ENCODE assay signal across 8 mouse cellular contexts in the genomic region with DNA sequence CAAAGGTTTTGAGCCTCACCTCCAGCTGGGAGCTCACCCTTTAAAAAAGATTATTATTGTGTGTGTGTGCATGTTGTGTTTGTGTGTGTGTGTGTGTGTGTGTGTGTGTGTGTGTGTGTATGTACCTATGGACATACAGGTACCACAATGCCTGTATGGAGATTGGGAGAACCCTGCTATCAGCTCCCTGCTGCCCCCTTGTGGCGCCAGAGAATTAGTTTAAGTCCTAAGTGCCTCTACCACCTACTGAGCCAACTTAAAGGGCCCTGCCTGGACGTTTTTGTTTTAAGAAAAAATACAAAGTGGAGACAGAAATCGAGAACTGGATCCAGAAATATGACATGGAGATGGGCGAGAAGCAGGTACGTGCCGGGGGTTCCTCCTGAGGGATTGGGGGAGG. TPM values are rescaled to one million over a fixed set of nuclear protein-coding genes. Genes with fewer than 3 reads are reported as not detected.
A peak's percentile ranks its signal among the peaks of the same experiment; 100 is the strongest.
DNase-seq lines count a peak whose midpoint lies in the region; ATAC-seq and TF ChIP-seq lines count a peak whose summit lies in the region.

No protein-coding gene starts in this region.

- peak; percentile 68 for TF ChIP-seq CTCF in E14TG2a.4 (conservative IDR thresholded peaks at IDR 0.05; ENCODE audit: low read length)
- peak; percentile 72 for TF ChIP-seq CTCF in heart, postnatal 0 days (IDR thresholded peaks at IDR 0.05; ENCODE audit: low read depth)

- WGBS in forebrain, embryonic 10.5 days: 0% methylated on average over 6 of the region's 6 CpGs
- 3% methylated on average over 6 of the region's 6 CpGs for WGBS in heart, postnatal 0 days
- 3% methylated on average over 6 of the region's 6 CpGs for whole genome bisulfite sequencing in lung, embryonic 15.5 days

- DNase-seq in forebrain, embryonic 10.5 days (ENCODE audit: extremely low spot score, low spot score): peak; percentile 80
- peak; percentile 55 for DNase-seq in heart, postnatal 0 days (ENCODE audit: low spot score)
- peak; percentile 89 to 96 for DNase-seq in kidney, postnatal 25 days
- peak; percentile 82 for DNase-seq in ovary, postnatal 14 days (ENCODE audit: low spot score)
- DNase-seq in thymus, postnatal 0 days (ENCODE audit: low spot score): peak; percentile 87

- no peaks in the 10 kb centered on the region for H3K27me3 ChIP-seq in E14TG2a.4 (ENCODE audit: insufficient read depth, low read length)
- H3K27me3 ChIP-seq in forebrain, embryonic 10.5 days (ENCODE audit: poor library complexity, severe bottlenecking): peaks cover 7% of the 10 kb centered on the region; the same call in 1 of the 2 replicates
- H3K27me3 ChIP-seq in heart, postnatal 0 days (ENCODE audit: control insufficient read depth, insufficient read depth, low read length): peaks cover 7% of the 10 kb centered on the region; the same call in 1 of the 2 replicates
- no peaks in the 10 kb centered on the region for H3K27me3 ChIP-seq in lung, embryonic 15.5 days

- no peak for ATAC-seq in heart, postnatal 0 days (ENCODE audit: insufficient read depth, low read depth)
- no peak for ATAC-seq in lung, embryonic 15.5 days (ENCODE audit: borderline replicate concordance, extremely low read depth, low FRiP score, low TSS enrichment)

- H3K27ac ChIP-seq in brown adipose tissue, adult 24 weeks (replicated peaks; ENCODE audit: low read depth, low read length): no peak overlapping the region
- H3K27ac ChIP-seq in forebrain, embryonic 10.5 days: peak overlapping the region; percentile 81
- H3K27ac ChIP-seq in heart, postnatal 0 days (ENCODE audit: low read depth): no peak overlapping the region
- H3K27ac ChIP-seq in lung, embryonic 15.5 days: no peak overlapping the region

- no peak for TF ChIP-seq EP300 in heart, postnatal 0 days (IDR thresholded peaks at IDR 0.05; ENCODE audit: low read depth)

- H3K4me2 ChIP-seq in heart, postnatal 0 days (ENCODE audit: low read depth, low read length): peak overlapping the region; percentile 58
- H3K4me2 ChIP-seq in lung, embryonic 15.5 days: peak overlapping the region; percentile 66

- peaks cover 73% of the 10 kb centered on the region for H3K4me1 ChIP-seq in E14TG2a.4 (replicated peaks; ENCODE audit: low read depth, low read length)
- no peaks in the 10 kb centered on the region for H3K4me1 ChIP-seq in brown adipose tissue, adult 24 weeks (ENCODE audit: control insufficient read depth, insufficient read depth, insufficient read length, low read length)
- peaks cover 30% of the 10 kb centered on the region for H3K4me1 ChIP-seq in forebrain, embryonic 10.5 days
- H3K4me1 ChIP-seq in heart, postnatal 0 days (ENCODE audit: control insufficient read depth, insufficient read depth): 0 out of 2 replicates have a peak, but pooled peaks cover 12% of the 10 kb centered on the region
- peaks cover 6% of the 10 kb centered on the region for H3K4me1 ChIP-seq in lung, embryonic 15.5 days

- H3K9ac ChIP-seq in heart, postnatal 0 days (replicated peaks; ENCODE audit: low read depth, low read length): no peak overlapping the region
- H3K9ac ChIP-seq in lung, embryonic 15.5 days: 0 out of 2 replicates have a peak overlapping the region, but pooled peaks have one; percentile 34

- peaks cover 28% of the 10 kb centered on the region for H3K36me3 ChIP-seq in E14TG2a.4 (ENCODE audit: insufficient read depth, low read length)
- H3K36me3 ChIP-seq in forebrain, embryonic 10.5 days (replicated peaks): peaks cover 27% of the 10 kb centered on the region
- no peaks in the 10 kb centered on the region for H3K36me3 ChIP-seq in heart, postnatal 0 days (replicated peaks; ENCODE audit: control insufficient read depth, insufficient read depth, low read length)
- no peaks in the 10 kb centered on the region for H3K36me3 ChIP-seq in lung, embryonic 15.5 days

- peak overlapping the region; percentile 72 for H3K4me3 ChIP-seq in E14TG2a.4 (replicated peaks; ENCODE audit: low read length)
- peak overlapping the region; percentile 33 for H3K4me3 ChIP-seq in brown adipose tissue, adult 24 weeks (ENCODE audit: insufficient read depth, low read depth, low read length)
- H3K4me3 ChIP-seq in forebrain, embryonic 10.5 days: peak overlapping the region; percentile 51
- H3K4me3 ChIP-seq in heart, postnatal 0 days (ENCODE audit: low read depth, low read length): peak overlapping the region; percentile 20
- peak overlapping the region; percentile 31 for H3K4me3 ChIP-seq in lung, embryonic 15.5 days

- no peaks in the 10 kb centered on the region for H3K9me3 ChIP-seq in E14TG2a.4 (ENCODE audit: low read length)
- H3K9me3 ChIP-seq in forebrain, embryonic 10.5 days: no peaks in the 10 kb centered on the region
- H3K9me3 ChIP-seq in heart, postnatal 0 days (replicated peaks; ENCODE audit: control insufficient read depth, low read length): no peaks in the 10 kb centered on the region
- no peaks in the 10 kb centered on the region for H3K9me3 ChIP-seq in lung, embryonic 15.5 days

RNA-seq across cellular contexts. Expression of gene Rita1, which starts 7.5 kb away (rescaled TPM):
- 11.3 and 15.3 TPM in 2 replicates for polyA plus RNA-seq in brown adipose tissue, adult 24 weeks (2012; ENCODE audit: insufficient read depth, insufficient read length, missing spikeins)
- polyA plus RNA-seq in forebrain, embryonic 10.5 days (2016; fragmentation: Nextera tagmentation; extraction: Ambion mirVana): 16.5 and 17.8 TPM in 2 replicates
- 20.2 and 24.5 TPM in 2 replicates for total RNA-seq in heart, postnatal 0 days (2014; rRNA removed; ENCODE audit: low replicate concordance)
- polyA plus RNA-seq in heart, postnatal 0 days (2015; fragmentation: Nextera tagmentation; extraction: Ambion mirVana): 15.7 and 16.3 TPM in 2 replicates
- polyA plus RNA-seq in lung, embryonic 15.5 days (2015; fragmentation: Nextera tagmentation; extraction: Ambion mirVana): 11.1 and 11.6 TPM in 2 replicates
- 10.7 TPM in 2 replicates for polyA plus RNA-seq in thymus, postnatal 0 days (2015; fragmentation: Nextera tagmentation; extraction: Ambion mirVana)

RNA-seq across cellular contexts. Expression of gene Ddx54, which starts 7.7 kb away (rescaled TPM):
- polyA plus RNA-seq in brown adipose tissue, adult 24 weeks (2012; ENCODE audit: insufficient read depth, insufficient read length, missing spikeins): 10.3 and 13.0 TPM in 2 replicates
- 63.3 and 64.1 TPM in 2 replicates for polyA plus RNA-seq in forebrain, embryonic 10.5 days (2016; fragmentation: Nextera tagmentation; extraction: Ambion mirVana)
- total RNA-seq in heart, postnatal 0 days (2014; rRNA removed; ENCODE audit: low replicate concordance): 23.0 and 24.1 TPM in 2 replicates
- polyA plus RNA-seq in heart, postnatal 0 days (2015; fragmentation: Nextera tagmentation; extraction: Ambion mirVana): 17.1 and 18.2 TPM in 2 replicates
- 37.8 and 41.1 TPM in 2 replicates for polyA plus RNA-seq in lung, embryonic 15.5 days (2015; fragmentation: Nextera tagmentation; extraction: Ambion mirVana)
- 106 and 108 TPM in 2 replicates for polyA plus RNA-seq in thymus, postnatal 0 days (2015; fragmentation: Nextera tagmentation; extraction: Ambion mirVana)

RNA-seq across cellular contexts. Expression of gene Iqcd, which starts 16.0 kb away (rescaled TPM):
- not detected in 2 replicates for polyA plus RNA-seq in brown adipose tissue, adult 24 weeks (2012; ENCODE audit: insufficient read depth, insufficient read length, missing spikeins)
- 0.37 and 0.84 TPM in 2 replicates for polyA plus RNA-seq in forebrain, embryonic 10.5 days (2016; fragmentation: Nextera tagmentation; extraction: Ambion mirVana)
- total RNA-seq in heart, postnatal 0 days (2014; rRNA removed; ENCODE audit: low replicate concordance): not detected in 2 replicates
- polyA plus RNA-seq in heart, postnatal 0 days (2015; fragmentation: Nextera tagmentation; extraction: Ambion mirVana): 0.14 and 0.18 TPM in 2 replicates
- 0.34 and 0.64 TPM in 2 replicates for polyA plus RNA-seq in lung, embryonic 15.5 days (2015; fragmentation: Nextera tagmentation; extraction: Ambion mirVana)
- 1.5 and 1.7 TPM in 2 replicates for polyA plus RNA-seq in thymus, postnatal 0 days (2015; fragmentation: Nextera tagmentation; extraction: Ambion mirVana)

RNA-seq across cellular contexts. Expression of gene Tpcn1, which starts 16.4 kb away (rescaled TPM):
- 28.6 and 39.1 TPM in 2 replicates for polyA plus RNA-seq in brown adipose tissue, adult 24 weeks (2012; ENCODE audit: insufficient read depth, insufficient read length, missing spikeins)
- polyA plus RNA-seq in forebrain, embryonic 10.5 days (2016; fragmentation: Nextera tagmentation; extraction: Ambion mirVana): 10.7 and 11.7 TPM in 2 replicates
- total RNA-seq in heart, postnatal 0 days (2014; rRNA removed; ENCODE audit: low replicate concordance): 15.8 and 27.6 TPM in 2 replicates
- polyA plus RNA-seq in heart, postnatal 0 days (2015; fragmentation: Nextera tagmentation; extraction: Ambion mirVana): 11.5 and 11.7 TPM in 2 replicates
- 18.6 and 20.3 TPM in 2 replicates for polyA plus RNA-seq in lung, embryonic 15.5 days (2015; fragmentation: Nextera tagmentation; extraction: Ambion mirVana)
- 33.3 and 48.6 TPM in 2 replicates for polyA plus RNA-seq in thymus, postnatal 0 days (2015; fragmentation: Nextera tagmentation; extraction: Ambion mirVana)

RNA-seq across cellular contexts. Expression of gene Cfap73, which starts 29.2 kb away (rescaled TPM):
- polyA plus RNA-seq in brown adipose tissue, adult 24 weeks (2012; ENCODE audit: insufficient read depth, insufficient read length, missing spikeins): not detected in 2 replicates
- not detected in 2 replicates for polyA plus RNA-seq in forebrain, embryonic 10.5 days (2016; fragmentation: Nextera tagmentation; extraction: Ambion mirVana)
- not detected in 2 replicates for total RNA-seq in heart, postnatal 0 days (2014; rRNA removed; ENCODE audit: low replicate concordance)
- polyA plus RNA-seq in heart, postnatal 0 days (2015; fragmentation: Nextera tagmentation; extraction: Ambion mirVana): not detected in 2 replicates
- polyA plus RNA-seq in lung, embryonic 15.5 days (2015; fragmentation: Nextera tagmentation; extraction: Ambion mirVana): 0.44 and 0.59 TPM in 2 replicates
- polyA plus RNA-seq in thymus, postnatal 0 days (2015; fragmentation: Nextera tagmentation; extraction: Ambion mirVana): 0.23 and 0.30 TPM in 2 replicates

Comparison
In these comparisons a context has a peak if more than half of its experiments do, and no peak if none do; other contexts are left out.
1. H3K4me3 ChIP-seq: peak in every context shown above with its lines; median percentile 72 in E14TG2a.4; 51 in forebrain, embryonic 10.5 days; 33 in brown adipose tissue, adult 24 weeks; 31 in lung, embryonic 15.5 days; 20 in heart, postnatal 0 days.